Mouse (Mus musculus) telencephalon, adult 2 months (tissue): ENCODE measurements at regions not wholly inside any gene's neighbourhood (a gene's known extent, or its start where the extent isn't known, plus 50 kb on each side); places are given as distances from the start of the nearest gene placed in this dataset.
A peak's percentile ranks its signal among the peaks of the same experiment; 100 is the strongest.

Source experiments
- DNase-seq: peaks from one replicate; pipeline ENCODE4 v3.0.0-alpha.2; 2011; ENCODE audit warnings: low read depth, low spot score

GRCm38 (mm10) chr16:92972681-92973080, 146.7 kb upstream of the Runx1 start:
- no peak for DNase-seq

DNA sequence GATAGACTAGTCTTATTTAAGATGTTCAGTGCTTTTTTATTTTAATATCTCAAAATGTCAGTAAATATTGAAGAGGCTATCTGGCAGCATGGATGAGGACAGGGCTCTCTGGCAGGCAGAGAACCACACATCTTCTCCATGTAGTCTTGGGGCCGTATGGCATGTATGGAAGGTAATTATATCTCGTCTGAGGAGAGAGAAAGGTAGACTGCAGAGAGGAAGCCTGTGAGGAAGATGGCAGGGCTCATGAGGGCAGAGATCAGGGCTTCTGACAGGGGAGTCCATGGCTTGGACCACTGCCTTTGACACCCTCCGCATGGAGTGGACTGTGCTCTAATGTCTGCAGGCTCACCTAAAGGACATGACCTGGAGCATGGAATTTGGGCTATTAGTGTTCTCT, 146.0 kb upstream of the Runx1 start:
- DNase-seq: no peak

GRCm38 (mm10) chr16:92970587-92970986, 144.6 kb upstream of the Runx1 start:
- no peak for DNase-seq

DNA sequence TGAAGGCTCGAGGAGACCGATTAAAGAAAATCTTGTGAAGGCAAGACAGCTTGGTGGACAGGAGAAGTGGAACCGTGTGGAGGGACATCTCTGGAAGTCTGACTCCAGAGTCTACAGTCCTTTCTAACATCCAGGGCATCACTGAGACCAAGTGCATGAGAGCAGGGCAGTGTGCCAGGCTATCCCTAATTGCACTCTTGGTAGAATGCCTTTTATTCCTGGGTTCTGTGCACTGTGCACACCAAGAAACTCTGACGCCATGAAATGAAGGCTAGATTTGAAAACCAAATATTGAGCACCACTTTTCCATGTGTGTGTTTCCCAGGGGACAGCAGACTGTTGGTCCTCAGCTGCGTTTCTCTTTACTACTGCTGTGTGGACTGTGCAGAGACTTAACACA, 143.1 kb upstream of the Runx1 start:
- no peak for DNase-seq

DNA sequence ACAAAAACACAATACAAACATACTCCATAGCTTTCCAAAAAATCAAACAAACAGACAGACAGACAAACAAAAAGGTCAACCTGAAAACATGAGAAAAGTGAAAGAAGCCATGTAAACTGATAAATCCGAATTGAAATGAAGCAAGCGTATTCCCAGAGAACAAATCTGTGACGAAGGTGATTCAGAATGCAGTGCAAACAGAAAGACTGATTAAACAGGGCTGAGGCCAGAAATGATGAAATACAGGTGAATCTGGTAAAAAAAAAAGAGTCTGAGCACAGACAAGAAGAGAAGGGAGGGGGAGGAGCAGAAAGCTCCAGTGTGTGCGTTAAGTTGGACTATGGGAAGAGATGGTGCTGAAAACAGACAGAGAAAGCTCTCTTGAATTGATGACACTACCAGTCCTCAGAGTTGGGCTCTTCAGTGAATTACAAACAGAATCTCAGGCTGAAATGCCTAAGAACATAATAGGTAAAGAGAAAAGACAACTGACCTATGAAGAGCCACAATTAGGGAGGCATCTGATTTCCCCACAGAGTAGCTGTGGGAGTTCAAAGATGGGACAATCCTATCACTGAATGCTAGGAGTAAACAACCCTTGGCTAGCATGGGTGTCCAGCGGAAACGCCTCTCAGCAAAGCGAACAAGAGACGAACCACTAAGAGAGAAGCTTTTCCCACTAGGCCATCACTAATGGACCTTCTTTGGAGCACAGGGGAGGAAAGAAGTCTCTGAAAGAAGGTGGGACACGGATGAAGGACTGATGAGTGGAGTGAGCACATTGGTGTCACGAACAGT, 140.3 kb upstream of the Runx1 start:
- DNase-seq: no peak

GRCm38 (mm10) chr16:92965651-92966050, 139.7 kb upstream of the Runx1 start:
- DNase-seq: no peak

- no peak for DNase-seq
These were observed 137.6 kb upstream of the Runx1 start for GRCm38 (mm10) chr16:92963582-92963981.

- DNase-seq: no peak
These were observed 135.4 kb upstream of the Runx1 start for GRCm38 (mm10) chr16:92961361-92961760.

DNA sequence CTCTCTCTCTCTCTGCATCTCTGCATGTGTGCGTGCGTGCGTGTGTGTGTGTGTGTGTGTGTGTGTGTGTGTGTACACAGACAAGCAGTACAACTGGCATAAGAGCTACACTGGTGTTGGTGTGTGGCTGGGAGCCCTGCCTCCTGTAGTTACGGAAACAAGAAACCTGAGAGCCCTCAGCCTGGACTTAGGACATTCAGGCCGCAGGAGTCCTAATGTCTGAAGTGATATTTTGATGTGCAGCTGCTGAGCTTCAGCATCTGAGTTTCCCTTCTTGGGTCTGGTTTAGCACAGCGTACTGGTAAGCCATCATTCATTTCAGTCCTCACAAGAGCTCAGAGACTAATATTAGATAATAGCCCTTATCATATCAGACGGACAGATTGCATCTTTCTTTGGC, 134.8 kb upstream of the Runx1 start:
- DNase-seq: no peak

GRCm38 (mm10) chr16:92958967-92959366, 133.0 kb upstream of the Runx1 start:
- no peak for DNase-seq

DNA sequence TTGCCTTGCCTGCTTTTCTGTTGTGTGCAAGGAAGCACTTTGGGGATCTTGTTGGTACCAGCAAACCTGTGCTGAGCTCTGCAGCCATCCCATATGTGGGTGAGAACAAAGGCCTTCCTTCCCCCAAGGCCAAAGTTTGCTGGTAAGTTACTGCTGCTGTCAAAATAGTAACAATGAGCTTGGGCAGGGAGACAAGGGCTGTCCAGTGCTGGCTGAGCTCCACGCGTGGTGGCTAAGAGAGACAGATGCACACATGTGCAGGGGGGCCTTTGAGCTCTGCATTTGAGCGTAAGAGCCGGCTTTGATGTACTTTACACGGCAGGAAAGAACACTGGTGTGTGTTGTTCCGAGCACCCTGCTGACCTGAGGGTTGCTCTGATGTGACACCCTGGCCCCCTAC, 132.2 kb upstream of the Runx1 start:
- no peak for DNase-seq

- no peak for DNase-seq
These were observed 129.6 kb upstream of the Runx1 start for GRCm38 (mm10) chr16:92955508-92955907.

GRCm38 (mm10) chr16:92955087-92955486, 129.1 kb upstream of the Runx1 start:
- no peak for DNase-seq

DNA sequence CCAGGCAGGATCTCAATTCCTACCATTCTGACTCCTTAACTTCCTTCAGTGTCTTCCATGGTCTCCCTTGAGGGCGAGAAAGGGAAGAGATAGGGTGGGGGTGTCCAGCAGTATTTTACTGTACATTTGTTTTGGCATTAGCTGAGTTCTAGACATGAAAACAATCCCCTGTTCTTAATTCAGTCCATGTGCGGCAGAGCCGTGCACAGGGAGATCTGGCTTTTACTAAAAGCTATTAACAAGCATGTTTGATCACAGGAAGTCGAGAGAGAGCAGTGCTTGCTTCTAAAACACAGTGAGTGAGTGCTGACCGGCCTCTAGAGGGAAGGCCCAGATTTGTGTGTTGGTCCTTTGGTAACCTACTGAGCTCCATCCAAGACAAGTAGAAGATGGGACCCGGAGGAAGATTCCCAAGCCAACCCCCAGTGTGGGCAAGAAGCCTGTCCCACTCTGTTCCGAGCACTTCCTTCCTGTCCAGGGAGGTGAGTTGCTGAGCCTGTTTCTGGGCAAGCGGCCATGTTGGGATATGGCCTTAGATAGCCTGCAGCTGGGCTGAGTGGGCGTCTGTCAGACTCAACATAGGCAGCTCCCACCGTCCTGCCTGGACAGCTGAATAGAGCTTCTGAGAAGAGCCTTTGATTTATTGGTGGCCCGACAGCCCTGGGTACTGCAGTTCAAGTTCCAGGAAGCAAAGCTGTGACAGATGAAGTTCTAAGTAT, 128.1 kb upstream of the Runx1 start:
- DNase-seq: no peak

DNA sequence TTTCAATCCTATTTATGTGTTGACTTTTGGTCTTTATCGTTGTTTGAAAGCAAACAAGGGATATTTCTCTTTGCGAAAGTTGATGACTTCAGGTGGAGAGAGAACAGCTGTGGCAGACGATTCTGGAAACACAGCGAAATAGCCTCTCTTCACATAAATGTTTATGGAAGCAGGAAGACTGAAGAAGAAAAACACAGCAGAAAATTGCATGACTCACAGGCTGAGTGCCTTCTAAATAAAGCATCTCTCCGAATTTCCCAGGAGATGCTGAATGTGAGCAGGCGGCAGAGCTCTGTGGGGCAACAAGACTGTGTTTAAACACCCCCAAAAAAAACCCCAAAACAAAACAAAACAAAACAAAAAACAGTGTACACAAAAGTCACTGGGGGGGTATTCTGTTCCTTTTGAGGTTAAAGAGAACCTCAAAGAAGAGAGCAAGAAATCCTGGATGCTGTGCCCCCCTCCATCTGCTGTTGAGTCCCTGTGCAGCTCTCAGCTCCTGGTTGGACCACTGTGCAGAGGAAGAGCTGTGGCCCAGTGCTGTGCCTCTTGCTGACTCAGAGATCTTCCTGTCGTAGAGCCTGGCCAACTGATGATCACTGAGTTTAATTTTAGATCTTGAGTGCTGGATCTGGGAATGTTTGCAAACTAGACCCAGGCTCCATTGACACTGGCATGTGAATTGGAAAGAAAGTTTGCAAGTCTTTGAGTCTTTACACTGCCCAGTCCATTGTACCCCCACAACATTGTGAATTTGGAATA, 126.6 kb upstream of the Runx1 start:
- DNase-seq: peak; percentile 71

GRCm38 (mm10) chr16:92951516-92951915, 125.6 kb upstream of the Runx1 start:
- no peak for DNase-seq

GRCm38 (mm10) chr16:92948494-92948893, 122.5 kb upstream of the Runx1 start:
- DNase-seq: no peak

DNA sequence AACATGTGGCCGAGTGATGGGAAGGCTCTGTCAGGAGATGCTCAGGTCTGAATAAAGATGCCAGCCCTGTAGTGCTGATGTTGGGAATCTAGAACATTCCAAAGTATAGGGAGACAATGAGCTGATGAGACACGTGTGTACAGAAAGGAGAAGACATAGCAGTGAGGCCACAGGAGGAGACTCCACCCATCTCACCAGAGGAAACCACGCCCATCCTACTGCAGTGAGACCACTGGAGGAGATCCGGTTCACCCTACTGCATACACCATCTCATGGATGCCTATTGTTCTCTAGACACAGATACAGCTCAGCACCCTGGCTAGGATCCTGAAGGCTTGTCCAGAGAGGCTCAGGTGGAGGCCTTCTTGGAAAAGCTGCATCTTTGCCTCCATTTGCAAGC, 120.6 kb upstream of the Runx1 start:
- no peak for DNase-seq

DNA sequence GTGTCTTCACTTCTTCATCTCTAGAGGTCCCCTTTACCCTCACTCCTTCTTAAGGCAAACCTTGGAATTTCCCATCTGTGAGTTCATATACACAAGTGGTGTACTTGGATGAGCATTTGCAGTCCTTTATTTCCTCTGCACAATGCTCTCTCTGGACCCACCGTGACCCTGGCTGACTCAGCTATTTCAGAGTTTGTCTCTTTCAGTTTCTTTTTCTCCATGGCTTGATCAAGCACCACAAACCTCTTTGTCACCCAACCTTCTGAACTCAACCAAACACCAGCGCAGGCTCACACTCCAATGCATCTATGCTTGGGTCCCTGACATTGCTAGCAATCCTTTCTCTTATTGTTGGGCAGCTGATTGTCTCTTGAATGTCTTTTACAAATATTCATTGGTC, 118.0 kb upstream of the Runx1 start:
- no peak for DNase-seq

DNA sequence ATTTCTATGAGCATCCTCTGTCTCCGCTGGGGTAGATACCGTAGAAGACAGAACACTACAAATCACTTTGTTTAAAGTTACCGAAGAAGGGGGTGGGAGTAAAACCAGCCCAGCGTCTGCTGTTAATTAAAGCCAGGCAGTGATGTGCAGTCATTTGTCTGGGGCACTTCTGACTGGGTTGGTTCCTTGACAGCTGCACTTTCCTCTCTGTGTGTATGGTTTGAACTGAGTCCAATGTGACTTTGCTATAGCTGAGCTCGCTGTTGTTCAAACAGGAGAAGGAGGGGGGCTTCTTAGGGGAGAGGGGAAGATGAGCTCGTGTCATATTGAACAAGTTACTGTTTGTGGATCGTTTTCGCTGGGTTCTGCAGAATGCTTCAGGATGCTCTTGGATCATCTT, 113.7 kb upstream of the Runx1 start:
- no peak for DNase-seq

DNA sequence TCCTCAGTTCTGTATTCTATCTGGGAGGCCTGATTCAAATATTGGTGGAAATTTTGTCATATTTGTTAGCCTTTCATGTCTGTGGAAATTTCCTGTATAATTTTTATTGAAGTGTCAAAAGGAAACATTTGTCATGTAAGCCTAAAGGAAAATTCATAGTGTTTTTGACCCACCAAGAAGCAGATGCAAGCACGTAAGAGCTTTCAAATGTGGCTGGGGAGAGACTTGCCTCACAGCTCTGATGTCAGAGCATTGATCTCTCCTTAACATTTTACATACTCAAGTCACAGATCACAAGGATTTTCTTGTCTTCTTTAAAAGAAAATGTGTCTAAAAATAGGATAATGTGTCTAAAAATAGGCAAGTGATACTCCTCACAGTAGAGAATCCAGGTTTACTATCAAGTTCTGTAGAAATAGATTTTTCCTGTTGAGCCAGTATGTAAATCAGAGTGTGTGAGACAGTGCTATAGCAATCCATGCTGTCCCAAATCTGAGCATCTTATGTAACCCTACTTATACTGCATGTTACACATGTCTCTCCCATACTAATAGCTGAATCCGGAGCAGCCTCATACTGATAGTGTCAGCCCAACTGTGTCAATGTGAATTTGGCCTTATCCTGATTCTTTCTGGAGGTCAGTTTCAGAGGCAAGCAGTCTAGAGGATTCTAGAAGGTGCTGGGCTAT, 110.0 kb upstream of the Runx1 start:
- peak; percentile 36 for DNase-seq

GRCm38 (mm10) chr16:92930103-92930502, 104.2 kb upstream of the Runx1 start:
- no peak for DNase-seq
